Mouse (Mus musculus): ENCODE data around the gene Lbx2.

Lbx2 gene

GRCm38 (mm10) chr6:83070311-83071219, 15.6 kb upstream of the Lbx2 start:
- DNase-seq (ENCODE audit: low spot score in 2 of 2): peak in 1 of 2 experiments; percentile 74

DNA sequence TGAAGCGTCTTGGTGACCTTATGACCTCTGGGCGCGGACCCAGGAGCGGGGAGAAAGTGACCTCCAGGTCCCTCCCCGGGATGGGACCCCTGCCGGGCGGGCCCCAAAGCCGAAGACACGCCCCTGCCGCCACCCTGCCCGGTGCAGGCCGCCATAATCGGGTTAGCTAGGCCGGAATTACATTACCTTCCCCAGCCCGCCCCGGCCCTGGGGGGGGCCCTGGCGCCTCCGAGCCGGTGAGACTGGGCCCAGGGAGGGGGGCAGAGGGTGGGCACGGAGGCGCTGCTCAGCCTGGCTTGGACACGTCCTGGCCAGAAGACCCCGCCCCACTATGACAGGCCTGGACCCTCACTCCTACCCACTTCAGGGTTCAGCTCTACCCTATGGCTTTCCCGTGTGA, 14.9 kb upstream of the Lbx2 start:
- peak in 1 of 2 experiments; percentile 67 for DNase-seq (ENCODE audit: low spot score in 2 of 2)

- no peak for DNase-seq (ENCODE audit: low spot score in 2 of 2)
Measured at GRCm38 (mm10) chr6:83074979-83075378, 11.2 kb upstream of the Lbx2 start.

- DNase-seq (ENCODE audit: low spot score in 2 of 2): peak; percentile 38 to 77
Measured at GRCm38 (mm10) chr6:83077630-83078323, 8.4 kb upstream of the Lbx2 start, which contains the start of gene Pcgf1. Gene Pcgf1, plus strand, starts transcription at chr6:83077869.

- peak; percentile 99 to 100 for DNase-seq (ENCODE audit: low spot score in 2 of 2)
Measured at GRCm38 (mm10) chr6:83078324-83078858, 7.8 kb upstream of the Lbx2 start.

DNA sequence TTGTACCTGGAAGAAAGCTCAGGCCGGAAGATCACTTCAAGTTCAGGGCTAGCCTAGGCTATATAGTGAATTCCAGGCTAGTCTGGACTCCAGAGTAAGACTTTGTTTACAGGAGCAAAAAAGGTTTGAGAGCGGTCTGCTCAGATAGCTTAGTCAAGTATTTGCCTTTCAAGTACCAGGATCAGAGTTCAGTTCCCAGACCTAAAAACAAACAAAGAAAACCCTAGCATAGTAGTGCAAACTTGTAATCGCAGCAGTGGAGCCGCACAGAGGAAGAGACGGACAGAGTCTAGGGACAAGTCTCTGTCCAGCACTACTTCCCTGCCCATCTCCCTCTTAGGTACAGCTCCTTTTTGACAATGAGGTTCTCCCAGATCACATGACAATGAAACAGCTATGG, 6.0 kb upstream of the Lbx2 start:
- DNase-seq (ENCODE audit: low spot score in 2 of 2): no peak

DNA sequence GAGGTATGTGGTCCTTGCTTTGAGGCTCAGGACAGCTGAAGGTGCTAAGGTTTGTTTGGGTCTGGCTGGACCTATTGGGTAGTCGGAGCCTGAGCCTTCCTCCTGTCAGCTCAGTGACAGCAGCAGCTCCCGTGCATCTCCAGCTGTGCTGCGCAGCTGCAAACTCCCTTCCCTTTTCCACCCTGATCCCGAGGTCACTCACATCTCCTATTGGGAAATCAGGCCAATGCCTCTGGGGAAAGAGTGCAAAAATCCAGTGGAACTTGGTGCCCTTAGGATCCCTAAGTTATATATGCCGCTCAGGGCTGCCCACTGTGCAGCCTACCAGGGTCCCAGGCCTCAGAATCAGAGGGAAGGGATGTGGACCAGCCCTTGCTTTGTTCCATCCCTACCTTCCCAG, 2.7 kb upstream of the Lbx2 start:
- no peak for DNase-seq (ENCODE audit: low spot score in 2 of 2)

DNA sequence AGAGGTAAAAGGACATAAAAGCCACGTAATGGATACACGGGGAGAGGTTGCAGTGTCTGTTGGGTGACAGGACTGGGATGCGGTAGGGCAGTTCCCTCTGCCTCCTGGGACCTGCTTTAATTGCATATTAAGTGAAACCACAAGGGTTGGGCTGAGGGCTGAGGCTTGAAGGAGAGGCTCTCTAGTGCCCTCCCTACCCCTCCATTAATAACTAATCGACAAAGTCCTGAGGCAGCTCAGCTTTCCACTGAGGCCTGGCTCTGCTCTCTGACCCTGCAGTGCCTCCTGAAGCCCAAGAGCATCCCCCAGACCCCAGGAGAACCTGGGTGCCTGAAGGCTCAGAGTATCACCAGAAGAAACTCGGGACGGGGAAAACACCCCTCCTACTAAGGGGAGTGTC, 1.7 kb upstream of the Lbx2 start:
- DNase-seq (ENCODE audit: low spot score in 2 of 2): no peak

DNA sequence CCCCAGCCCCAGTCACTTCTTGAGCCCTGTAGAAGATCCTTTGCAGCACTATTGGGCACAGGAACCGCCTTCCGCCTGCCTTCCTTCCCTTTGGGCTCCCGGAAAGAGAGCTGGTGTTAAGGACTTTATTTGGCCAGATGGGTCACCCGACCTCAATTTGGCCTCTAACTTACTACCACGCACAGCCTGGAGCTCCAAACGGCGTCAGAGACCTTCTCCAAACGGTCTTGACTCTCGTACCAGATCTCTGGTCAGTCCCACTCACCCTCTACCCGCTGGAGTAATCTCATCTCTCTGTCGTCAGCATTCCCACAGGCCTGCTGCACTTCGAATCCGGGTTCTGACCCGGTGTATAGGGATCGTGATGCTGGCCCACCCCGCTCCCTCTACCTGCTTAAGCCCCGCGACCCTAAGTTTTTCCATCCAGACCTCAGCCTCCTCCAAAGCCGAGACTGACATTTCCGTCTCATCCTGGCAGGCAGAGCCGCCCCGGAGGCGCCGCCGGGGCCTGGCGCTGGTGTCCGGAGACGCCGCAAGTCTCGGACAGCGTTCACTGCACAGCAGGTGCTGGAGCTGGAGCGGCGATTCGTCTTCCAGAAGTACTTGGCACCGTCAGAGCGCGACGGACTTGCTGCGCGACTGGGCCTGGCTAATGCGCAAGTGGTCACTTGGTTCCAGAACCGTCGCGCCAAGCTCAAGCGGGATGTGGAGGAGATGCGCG, 1.2 kb downstream of the Lbx2 start:
- DNase-seq (ENCODE audit: low spot score in 2 of 2): no peak

GRCm38 (mm10) chr6:83087926-83088260, 1.7 kb downstream of the Lbx2 start:
- DNase-seq (ENCODE audit: low spot score in 2 of 2): no peak

DNA sequence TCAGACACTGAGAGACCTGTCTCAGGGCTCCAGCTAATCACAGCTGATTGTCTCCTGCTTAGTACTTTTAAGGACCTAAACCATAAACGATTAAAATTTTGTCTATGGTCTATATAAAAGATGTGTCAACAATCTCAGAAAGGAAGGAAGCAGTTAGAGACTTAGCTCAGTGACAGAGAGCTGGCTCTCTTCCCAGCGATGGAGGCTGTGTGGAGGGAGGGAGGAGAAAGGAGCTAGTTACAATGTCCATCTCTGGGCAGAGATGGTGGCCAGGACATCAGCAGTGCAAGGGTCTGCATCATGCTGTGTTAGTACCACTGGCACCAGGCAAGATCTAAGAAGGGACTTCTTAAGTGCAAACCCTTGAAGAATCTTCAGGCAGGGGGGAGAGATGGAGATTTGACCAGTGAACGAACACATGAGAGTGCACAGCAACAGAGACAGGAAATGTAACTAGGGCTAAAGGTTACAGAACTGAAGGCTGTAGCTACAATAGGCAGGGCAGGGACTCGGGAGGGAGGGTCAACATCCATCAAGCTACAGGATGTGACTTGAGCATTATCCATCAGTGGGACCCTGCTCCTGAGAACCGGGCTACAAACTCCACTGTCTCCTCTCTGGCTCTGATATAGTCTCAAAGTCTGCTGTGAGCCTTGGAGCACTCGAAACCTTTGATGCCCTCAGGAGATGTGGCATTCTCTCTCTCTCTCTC, 6.4 kb downstream of the Lbx2 start:
- no peak for DNase-seq (ENCODE audit: low spot score in 2 of 2)

DNA sequence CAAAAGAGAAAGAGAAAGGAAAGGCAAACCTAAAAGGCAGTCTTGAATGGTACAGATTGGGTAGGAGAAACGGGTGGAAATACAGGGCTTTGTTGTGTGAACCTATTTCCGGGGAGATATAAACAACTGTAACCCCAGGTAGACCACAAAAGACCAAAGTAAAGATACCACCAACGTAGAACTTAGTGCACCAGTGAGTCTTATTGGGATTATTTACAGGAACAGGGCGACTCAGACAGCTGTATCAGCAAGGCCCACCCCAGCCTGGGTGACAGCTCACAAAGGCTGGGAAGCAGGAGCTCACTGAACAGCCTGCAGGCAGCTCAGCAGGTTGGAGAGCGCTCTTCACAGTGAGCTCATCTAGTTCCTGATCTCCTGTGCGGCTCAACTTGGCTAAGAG, 9.8 kb downstream of the Lbx2 start:
- DNase-seq (ENCODE audit: low spot score in 2 of 2): no peak

DNA sequence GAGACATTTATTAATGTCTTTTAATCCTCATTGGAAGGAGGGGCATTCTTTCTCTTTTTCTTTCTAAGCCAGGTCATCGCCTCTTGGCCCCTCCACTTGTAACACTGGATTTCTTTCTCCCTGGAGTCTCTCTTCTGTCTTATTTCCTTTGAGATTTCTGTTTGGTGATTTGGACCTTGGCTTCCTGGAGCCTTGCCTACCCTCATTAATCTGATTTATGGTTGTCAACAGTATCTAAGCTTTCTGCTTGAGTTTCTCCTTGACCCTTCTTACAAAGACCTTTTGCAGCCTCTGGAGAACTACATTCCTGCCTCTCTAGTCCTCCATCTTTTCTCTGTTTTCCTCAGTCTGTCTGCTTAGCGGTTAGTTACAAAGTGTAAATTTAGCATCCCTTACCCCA, 12.2 kb downstream of the Lbx2 start:
- no peak for DNase-seq (ENCODE audit: low spot score in 2 of 2)

- DNase-seq (ENCODE audit: low spot score in 2 of 2): peak; percentile 89 to 91
Measured at GRCm38 (mm10) chr6:83101316-83101687, 15.1 kb downstream of the Lbx2 start, which contains the start of the genes Ccdc142 and Gm42688. Gene Ccdc142, plus strand, starts transcription at chr6:83101601. Gene Gm42688, plus strand, starts transcription at chr6:83101617.

DNA sequence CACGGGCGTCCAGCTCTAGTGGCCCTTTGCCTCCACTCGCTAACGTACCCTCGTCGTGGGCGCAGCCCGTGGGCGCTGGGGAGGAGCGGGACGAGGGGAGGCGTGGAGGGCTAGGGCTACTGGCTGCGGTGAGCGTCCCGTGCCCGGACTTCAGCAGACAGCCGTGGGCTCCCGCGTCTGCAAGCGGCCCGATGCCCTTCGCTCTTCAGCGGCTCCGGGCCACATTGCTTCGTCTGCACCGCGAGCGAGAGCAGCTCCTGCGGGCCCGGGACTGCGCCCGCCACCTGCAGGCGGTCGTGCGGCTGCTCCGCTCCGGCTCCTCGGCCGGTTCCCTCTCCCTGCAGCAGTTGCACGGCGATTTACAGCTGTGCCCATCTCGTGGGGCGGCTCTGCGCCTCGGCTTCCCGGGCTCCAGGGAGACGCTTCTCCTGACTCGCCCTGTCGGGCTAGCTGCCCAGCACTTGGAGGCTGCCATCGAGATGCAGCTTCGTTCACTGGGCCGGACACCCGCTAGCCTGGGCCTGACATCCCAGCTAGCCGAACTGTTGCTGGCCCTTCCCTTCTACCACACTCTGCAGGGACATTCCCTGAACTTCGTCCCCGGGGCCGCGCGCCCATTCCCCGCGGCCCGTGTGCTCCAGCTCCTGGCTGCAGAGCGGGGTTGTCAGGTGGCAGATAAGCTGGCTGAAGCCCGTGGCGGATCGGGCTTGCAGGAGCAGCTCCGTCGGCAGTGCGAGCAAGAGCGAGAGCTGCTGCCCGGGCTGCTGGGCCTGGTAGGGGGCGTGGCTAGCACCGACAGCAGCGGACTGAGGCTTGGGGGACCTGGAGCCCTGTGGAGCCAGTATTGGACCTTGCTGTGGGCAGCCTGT, 15.8 kb downstream of the Lbx2 start:
- peak; percentile 74 to 90 for DNase-seq (ENCODE audit: low spot score in 2 of 2)

GRCm38 (mm10) chr6:83103130-83103650, 17.0 kb downstream of the Lbx2 start:
- no peak for DNase-seq (ENCODE audit: low spot score in 2 of 2)

- DNase-seq (ENCODE audit: low spot score in 2 of 2): no peak
Measured at GRCm38 (mm10) chr6:83104158-83104557, 18.0 kb downstream of the Lbx2 start.

DNA sequence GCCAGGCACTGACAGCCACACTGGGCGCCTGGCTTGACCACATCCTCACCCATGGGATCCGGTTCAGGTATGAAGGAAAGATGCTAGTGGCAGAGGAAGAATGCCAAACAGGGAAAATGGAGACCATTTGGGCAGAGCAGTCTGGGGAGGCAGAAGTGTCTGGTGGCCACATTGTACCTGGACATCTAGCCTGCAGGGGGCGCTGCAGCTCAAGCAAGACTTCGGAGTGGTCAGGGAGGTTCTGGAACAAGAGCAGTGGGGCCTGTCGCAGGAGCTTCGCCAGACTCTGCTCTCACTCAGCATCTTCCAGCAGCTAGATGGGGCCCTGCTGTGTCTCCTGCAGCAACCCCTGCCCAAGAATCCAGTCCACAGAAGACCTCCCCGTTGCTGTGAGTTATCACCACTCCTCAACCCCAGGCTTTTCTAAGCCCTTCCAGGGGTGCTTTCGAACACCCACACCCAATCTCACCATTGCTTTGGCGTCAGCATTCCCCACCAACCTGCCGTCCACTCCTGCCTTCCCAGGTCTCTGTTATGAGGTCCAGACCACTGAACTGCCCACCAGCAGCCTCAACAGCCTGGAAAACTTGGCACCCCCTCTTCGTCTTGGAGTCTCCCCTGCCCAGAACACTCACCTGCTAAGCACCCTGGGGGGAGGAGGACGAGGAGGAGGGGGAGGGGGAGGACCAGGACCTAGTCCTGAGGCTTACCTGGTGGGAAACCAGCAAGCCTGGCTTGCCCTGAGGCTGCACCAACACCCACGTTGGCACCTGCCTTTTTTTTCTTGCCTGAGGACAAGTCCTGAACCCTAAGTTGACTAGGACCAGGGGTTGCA, 21.6 kb downstream of the Lbx2 start:
- DNase-seq (ENCODE audit: low spot score in 2 of 2): peak; percentile 90 to 97

Data from spleen, postnatal 4 days (tissue).